Mouse (Mus musculus) liver, postnatal 0 days (tissue): ENCODE measurements around the gene Gm20388. TPM values are rescaled to one million over a fixed set of nuclear protein-coding genes. Genes with fewer than 3 reads are reported as not detected.
A peak's percentile ranks its signal among the peaks of the same experiment; 100 is the strongest.

ENCODE experiments used
- ATAC-seq: fragments of 200-750 bp; cut with Nextera tagmentation; 2 replicates; pipeline ENCODE4 v1.8.0; 2017; ENCODE audit warnings: mild to moderate bottlenecking, moderate library complexity
- DNase-seq: peaks from one replicate; pipeline ENCODE4 v3.0.0-alpha.2; 2016
- H3K27ac ChIP-seq: fragments of 300-500 bp; sonication (generic); 2 replicates; pipeline ENCODE4 v1.5.1; 2014; ENCODE audit warnings: antibody characterized with exemption, moderate library complexity, mild to moderate bottlenecking, low read depth
- H3K27me3 ChIP-seq: fragments of 300-500 bp; sonication (generic); 2 replicates; pipeline ENCODE4 v1.6.1; 2014; ENCODE audit warnings: low read length, control low read depth, mixed read lengths; ENCODE audit not compliant: insufficient read depth
- H3K36me3 ChIP-seq: fragments of 300-500 bp; sonication (generic); replicated peaks from 2 replicates; pipeline ENCODE4 v1.6.1; 2014; ENCODE audit warnings: mild to moderate bottlenecking, control low read depth, low read length, moderate library complexity, mixed read lengths; ENCODE audit not compliant: insufficient read depth
- H3K4me1 ChIP-seq: fragments of 300-500 bp; sonication (generic); 2 replicates; pipeline ENCODE4 v1.6.1; 2014; ENCODE audit warnings: antibody characterized with exemption, mild to moderate bottlenecking, control low read depth; ENCODE audit not compliant: insufficient read depth
- H3K4me2 ChIP-seq: fragments of 300-500 bp; sonication (generic); 2 replicates; pipeline ENCODE4 v1.6.1; 2014; ENCODE audit warnings: low read depth, mild to moderate bottlenecking, low read length, moderate library complexity, mixed read lengths
- H3K4me3 ChIP-seq: fragments of 300-500 bp; sonication (generic); 2 replicates; pipeline ENCODE4 v1.5.1; 2014; ENCODE audit warnings: low read depth, low read length
- H3K9ac ChIP-seq: fragments of 300-500 bp; sonication (generic); replicated peaks from 2 replicates; pipeline ENCODE4 v1.6.1; 2014; ENCODE audit warnings: mild to moderate bottlenecking, moderate library complexity
- H3K9me3 ChIP-seq: fragments of 300-500 bp; sonication (generic); 2 replicates; pipeline ENCODE4 v1.6.1; 2016; ENCODE audit warnings: mild to moderate bottlenecking, control low read depth, low read length, mixed read lengths
- CTCF ChIP-seq: sonication (generic); IDR thresholded peaks from 2 replicates; pipeline ENCODE4 v1.5.1; 2016; ENCODE audit warnings: antibody characterized with exemption, low read depth
- EP300 ChIP-seq: IDR thresholded peaks from 2 replicates; pipeline ENCODE4 v1.6.1; 2016; ENCODE audit warnings: antibody characterized with exemption, low read depth, mild to moderate bottlenecking
- WGBS: fragments of 180-500 bp; shearing (Covaris S2); extraction: QIAGEN DNeasy Blood & Tissue Kit; methylation state at CpG from one replicate; pipeline ENCODE4 v1.1.7; 2014; ENCODE audit not compliant: insufficient replicate concordance; 5-methylcytosine and 5-hydroxymethylcytosine counted together
- polyA plus RNA-seq: library from polyadenylated mRNA; unstranded; fragments of >200 nt; fragmentation: Nextera tagmentation; extraction: Ambion mirVana; gene quantifications from 2 replicates; pipeline ENCODE4 v1.2.1, GENCODE M21; 2015

Gm20388 gene
- polyA plus RNA-seq, 1 experiment from 2014 or later, result not detected

- H3K4me2 ChIP-seq, result 0 out of 2 replicates have a peak overlapping the region, but pooled peaks have one; percentile 36
- 51% methylated on average over 10 of the region's 10 CpGs for WGBS
Observed at GRCm38 (mm10) chr8:122865441-122865840, 2954.8 kb downstream of the Gm20388 start.

GRCm38 (mm10) chr8:122866231-122866630 is 2955.6 kb downstream of the Gm20388 start:
- WGBS, result 68% methylated on average over 8 of the region's 8 CpGs
- Histone ChIP-seq H3K4me3 (no peak overlapping the region), H3K36me3 (no peaks in the 10 kb centered on the region), H3K27ac (no peak overlapping the region), H3K4me1 (peaks cover 14% of the 10 kb centered on the region), H3K9me3 (no peaks in the 10 kb centered on the region), H3K4me2 (no peak overlapping the region), H3K27me3 (0 out of 2 replicates have a peak, but pooled peaks cover 6% of the 10 kb centered on the region), H3K9ac (no peak overlapping the region)
- DNase-seq, result no peak
- no peak for TF ChIP-seq CTCF
- no peak for TF ChIP-seq EP300
- no peak for ATAC-seq

More at GRCm38 (mm10) chr8:122865441-122865840, 2954.8 kb downstream of the Gm20388 start:
- Histone ChIP-seq H3K27me3 (0 out of 2 replicates have a peak, but pooled peaks cover 6% of the 10 kb centered on the region), H3K4me3 (no peak overlapping the region), H3K27ac (no peak overlapping the region), H3K4me1 (peaks cover 9% of the 10 kb centered on the region), H3K9ac (no peak overlapping the region), H3K36me3 (no peaks in the 10 kb centered on the region), H3K9me3 (no peaks in the 10 kb centered on the region)
- DNase-seq, result peak; percentile 50
- no peak for ATAC-seq
- TF ChIP-seq CTCF (peak; percentile 59), EP300 (no peak)

- Histone ChIP-seq H3K4me1 (peaks cover 18% of the 10 kb centered on the region), H3K27ac (no peak overlapping the region), H3K27me3 (0 out of 2 replicates have a peak, but pooled peaks cover 3% of the 10 kb centered on the region), H3K36me3 (no peaks in the 10 kb centered on the region), H3K9ac (no peak overlapping the region), H3K4me2 (no peak overlapping the region), H3K9me3 (no peaks in the 10 kb centered on the region), H3K4me3 (no peak overlapping the region)
- DNase-seq (no peak), ATAC-seq (no peak)
- no peak for TF ChIP-seq CTCF
- WGBS, result 86% methylated on average over 6 of the region's 6 CpGs
Observed at GRCm38 (mm10) chr8:122867982-122868381, 2957.3 kb downstream of the Gm20388 start.

- Histone ChIP-seq H3K4me1 (peaks cover 18% of the 10 kb centered on the region), H3K36me3 (no peaks in the 10 kb centered on the region), H3K4me3 (peak overlapping the region; percentile 41), H3K9me3 (no peaks in the 10 kb centered on the region), H3K4me2 (peak overlapping the region; percentile 72), H3K9ac (peak overlapping the region; percentile 48), H3K27me3 (no peaks in the 10 kb centered on the region), H3K27ac (0 out of 2 replicates have a peak overlapping the region, but pooled peaks have one; percentile 36)
- DNase-seq, result peak; percentile 85
- WGBS, result 11% methylated on average over 29 of the region's 31 CpGs
- peak; percentile 80 for ATAC-seq
- TF ChIP-seq EP300, result no peak
- 0 out of 2 replicates have a peak, but pooled peaks have one; percentile 10 for TF ChIP-seq CTCF
Observed at GRCm38 (mm10) chr8:122870377-122870863, 2959.8 kb downstream of the Gm20388 start.

- peaks cover 18% of the 10 kb centered on the region for H3K4me1 ChIP-seq
- H3K36me3 ChIP-seq, result no peaks in the 10 kb centered on the region
- H3K9ac ChIP-seq, result no peak overlapping the region
- DNase-seq (no peak), ATAC-seq (no peak)
- no peaks in the 10 kb centered on the region for H3K27me3 ChIP-seq
- WGBS, result 61% methylated on average over 9 of the region's 9 CpGs
- no peak for TF ChIP-seq CTCF
- TF ChIP-seq EP300, result no peak
- no peak overlapping the region for H3K4me2 ChIP-seq
- no peaks in the 10 kb centered on the region for H3K9me3 ChIP-seq
- no peak overlapping the region for H3K4me3 ChIP-seq
- no peak overlapping the region for H3K27ac ChIP-seq
Observed at GRCm38 (mm10) chr8:122871663-122872062, 2961.0 kb downstream of the Gm20388 start.

- H3K27ac ChIP-seq, result no peak overlapping the region
- TF ChIP-seq EP300, result no peak
- no peak for TF ChIP-seq CTCF
- ATAC-seq (no peak), DNase-seq (no peak)
- H3K36me3 ChIP-seq, result no peaks in the 10 kb centered on the region
- no peak overlapping the region for H3K9ac ChIP-seq
- peaks cover 18% of the 10 kb centered on the region for H3K4me1 ChIP-seq
- no peak overlapping the region for H3K4me3 ChIP-seq
- H3K4me2 ChIP-seq, result no peak overlapping the region
- H3K9me3 ChIP-seq, result no peaks in the 10 kb centered on the region
- H3K27me3 ChIP-seq, result no peaks in the 10 kb centered on the region
- 31% methylated on average over 6 of the region's 6 CpGs for WGBS
Observed at GRCm38 (mm10) chr8:122873171-122873570, 2962.5 kb downstream of the Gm20388 start.
